Mouse (Mus musculus) olfactory bulb, adult 2 months (tissue): Measurements from ENCODE around the gene Cyp2f2. TPM values are rescaled to one million over a fixed set of nuclear protein-coding genes. Genes with fewer than 3 reads are reported as not detected.

Source experiments
- H3K27ac ChIP-seq: fragments of 200-500 bp; 2 replicates; pipeline ENCODE4 v1.5.1; 2012; ENCODE audit warnings: low read depth, low read length; ENCODE audit not compliant: insufficient read depth
- H3K4me1 ChIP-seq: fragments of 200-500 bp; 2 replicates; pipeline ENCODE4 v1.6.1; 2012; ENCODE audit warnings: low read length; ENCODE audit not compliant: control insufficient read depth, insufficient read depth
- H3K4me3 ChIP-seq: fragments of 200-500 bp; 2 replicates; pipeline ENCODE4 v1.5.1; 2012; ENCODE audit warnings: mild to moderate bottlenecking, low read depth, low read length, moderate library complexity; ENCODE audit not compliant: insufficient read depth
- CTCF ChIP-seq: fragments of 200-500 bp; IDR thresholded peaks from 2 replicates; pipeline ENCODE4 v1.5.1; 2012; ENCODE audit warnings: low read depth, mild to moderate bottlenecking, low read length, moderate library complexity; ENCODE audit not compliant: insufficient read depth
- POLR2A ChIP-seq: fragments of 200-500 bp; IDR thresholded peaks from 2 replicates; pipeline ENCODE4 v1.6.1; 2012; ENCODE audit warnings: mild to moderate bottlenecking, low read depth, low read length, moderate library complexity; ENCODE audit not compliant: insufficient read depth
- WGBS: fragments of 180-500 bp; shearing (Covaris S2); methylation state at CpG from one replicate; pipeline ENCODE4 v1.1.7; 2018; 5-methylcytosine and 5-hydroxymethylcytosine counted together
- polyA plus RNA-seq: library from polyadenylated mRNA; stranded (reverse); fragments of >200 nt; gene quantifications from 2 replicates; pipeline ENCODE4 v1.2.4, GENCODE M21; 2012; ENCODE audit warnings: low replicate concordance; ENCODE audit not compliant: missing spikeins, insufficient read depth, insufficient read length

Gene Cyp2f2
- polyA plus RNA-seq, 1 experiment = not detected

DNA sequence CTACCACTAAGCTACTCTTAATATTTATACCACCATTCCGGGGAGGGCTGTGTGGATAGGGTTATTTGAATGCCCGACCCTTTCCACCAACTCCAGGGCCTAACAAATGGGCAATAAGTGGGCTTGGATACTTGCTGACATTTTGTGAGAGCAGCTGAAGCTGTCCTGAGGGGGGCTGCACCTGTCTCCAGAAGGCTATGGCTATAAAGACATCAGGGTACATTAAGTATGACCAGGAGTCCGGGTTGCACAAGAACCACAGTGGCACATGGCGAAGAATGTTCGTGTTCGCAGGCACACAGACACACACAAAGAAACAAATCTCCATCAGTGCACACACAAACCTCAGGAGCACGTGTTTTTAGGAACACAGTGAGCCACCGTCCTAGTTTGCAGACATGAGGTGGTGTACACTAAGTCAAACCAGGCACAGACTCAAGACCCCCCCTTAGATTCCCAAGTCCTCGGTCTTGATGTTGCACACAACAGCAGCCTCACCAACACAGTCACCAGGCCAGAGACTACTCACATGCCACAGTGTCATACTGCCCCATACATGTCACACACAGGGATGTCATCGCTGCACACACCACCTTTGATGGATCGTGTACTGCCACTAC is 47.9 kb downstream of the Cyp2f2 start:
- H3K27ac ChIP-seq = peak overlapping the region; percentile 88
- H3K4me1 ChIP-seq = peaks cover 34% of the 10 kb centered on the region
- peak overlapping the region; percentile 96; the same call in 1 of the 2 replicates for H3K4me3 ChIP-seq
- WGBS = 58% methylated on average over 11 of the region's 11 CpGs
- TF ChIP-seq CTCF = no peak
- no peak for TF ChIP-seq POLR2A

DNA sequence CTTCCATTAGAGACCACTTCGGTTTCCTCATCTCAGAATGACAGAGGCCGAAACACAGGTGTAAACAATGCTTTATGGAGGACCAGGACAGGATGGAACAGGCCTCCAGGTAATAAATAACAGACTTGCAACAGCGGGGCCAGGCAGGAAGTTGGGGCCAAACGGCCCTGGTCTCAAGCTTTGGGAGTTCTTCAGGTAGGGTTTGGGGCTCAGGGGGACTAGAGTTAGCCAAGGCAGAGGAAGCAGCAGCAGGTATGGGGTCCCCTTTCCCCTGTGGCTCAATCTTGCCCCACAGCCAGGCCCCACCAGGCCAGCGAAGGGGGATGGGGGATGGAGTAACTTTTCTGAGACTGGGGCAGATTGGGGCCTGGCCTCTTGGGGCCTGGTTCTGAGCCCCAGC is 48.7 kb downstream of the Cyp2f2 start:
- 95% methylated on average over 5 of the region's 5 CpGs for whole genome bisulfite sequencing
- Histone ChIP-seq H3K4me3 (no peak overlapping the region), H3K27ac (no peak overlapping the region), H3K4me1 (peaks cover 27% of the 10 kb centered on the region)
- TF ChIP-seq POLR2A (no peak), CTCF (no peak)

DNA sequence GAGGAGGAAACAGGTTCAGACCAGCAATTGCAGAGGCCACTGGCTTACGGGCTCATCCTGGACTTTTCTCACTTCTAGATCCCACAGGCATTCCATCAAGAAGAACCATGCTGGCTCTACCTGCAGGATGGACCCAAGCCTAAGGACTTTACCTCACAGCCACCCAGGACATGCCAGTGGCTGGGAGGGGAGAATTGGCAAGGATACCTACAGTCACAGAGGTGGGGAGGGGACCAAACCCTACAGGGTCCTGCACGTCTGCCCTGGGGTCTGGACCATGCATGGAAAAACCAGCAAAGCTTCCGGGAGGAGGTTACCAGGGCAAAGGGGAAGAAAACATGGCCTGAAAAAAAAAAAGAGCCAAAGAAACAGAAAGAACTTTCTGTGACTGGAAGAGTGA is 51.3 kb downstream of the Cyp2f2 start:
- peaks cover 6% of the 10 kb centered on the region; the same call in 1 of the 2 replicates for H3K4me1 ChIP-seq
- 94% methylated on average over 3 of the region's 3 CpGs for WGBS
- TF ChIP-seq POLR2A (no peak), CTCF (no peak)
- no peak overlapping the region for H3K4me3 ChIP-seq
- no peak overlapping the region for H3K27ac ChIP-seq

DNA sequence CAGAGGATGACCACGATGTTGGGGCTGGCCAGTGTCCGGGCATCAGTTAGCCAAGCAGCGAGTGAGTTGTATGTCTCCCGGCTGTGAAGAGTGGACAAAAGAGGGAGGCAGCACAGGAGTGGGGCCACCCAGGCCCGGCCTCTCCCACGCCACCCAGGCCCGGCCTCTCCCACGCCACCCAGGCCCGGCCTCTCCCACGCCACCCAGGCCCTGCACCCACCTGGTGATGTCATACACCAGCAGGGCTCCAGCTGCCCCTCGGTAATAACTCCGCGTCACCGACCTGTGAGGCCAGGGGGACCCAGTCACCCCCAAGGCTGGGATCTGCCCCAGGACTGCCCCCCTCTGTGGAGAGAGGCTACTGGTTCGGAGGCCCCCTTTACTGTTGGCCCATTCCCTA is 54.8 kb downstream of the Cyp2f2 start:
- 90% methylated on average over 15 of the region's 15 CpGs for WGBS
- no peak for TF ChIP-seq POLR2A
- no peak for TF ChIP-seq CTCF

DNA sequence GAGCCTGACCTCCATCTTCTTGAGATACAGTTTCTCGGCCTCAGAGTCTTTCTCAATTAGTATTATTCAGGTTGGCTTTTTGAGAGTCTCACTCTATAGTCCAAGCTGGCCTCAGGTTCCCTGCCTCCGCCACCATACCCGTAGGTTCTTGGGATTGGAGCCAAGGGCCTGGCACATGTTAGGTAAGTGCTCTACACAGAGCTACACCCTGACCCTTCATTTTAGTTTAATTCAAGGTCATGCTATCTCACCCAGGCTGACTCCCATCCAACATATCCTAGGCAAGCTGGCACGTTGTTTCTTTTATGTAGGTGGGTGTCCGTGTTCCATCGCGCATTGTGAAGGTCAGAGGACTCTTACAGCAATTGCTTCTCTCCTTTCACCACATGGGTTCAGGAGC is 55.2 kb downstream of the Cyp2f2 start:
- Histone ChIP-seq H3K4me3 (no peak overlapping the region), H3K4me1 (no peaks in the 10 kb centered on the region), H3K27ac (no peak overlapping the region)
- no peak for TF ChIP-seq POLR2A
- no peak for TF ChIP-seq CTCF
- WGBS = 91% methylated on average over 7 of the region's 7 CpGs

More for the DNA sequence above, 54.8 kb downstream of the Cyp2f2 start:
- H3K27ac ChIP-seq = no peak overlapping the region
- no peaks in the 10 kb centered on the region for H3K4me1 ChIP-seq
- no peak overlapping the region for H3K4me3 ChIP-seq

DNA sequence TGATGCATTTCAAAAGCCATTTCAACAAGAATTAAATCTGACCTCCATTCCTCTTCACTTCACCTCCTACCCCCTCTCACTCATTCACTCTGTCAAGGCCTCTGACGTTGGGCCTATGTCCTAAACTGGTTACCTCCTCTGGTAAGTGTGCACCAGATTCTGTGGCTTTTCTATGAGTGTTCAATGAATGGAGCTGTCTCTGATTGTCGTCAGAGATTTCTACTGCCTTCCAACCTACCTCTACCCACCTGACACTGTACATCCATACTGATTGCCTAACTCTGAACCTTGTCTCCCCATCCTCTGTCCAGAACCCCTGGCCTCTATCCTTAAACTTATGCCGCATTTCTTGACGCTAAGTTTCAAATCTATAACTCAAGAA is 58.2 kb downstream of the Cyp2f2 start:
- TF ChIP-seq POLR2A = no peak
- no peak for TF ChIP-seq CTCF
- WGBS = 11% methylated on average over 4 of the region's 4 CpGs
- Histone ChIP-seq H3K4me3 (peak overlapping the region; percentile 69), H3K4me1 (no peaks in the 10 kb centered on the region), H3K27ac (peak overlapping the region; percentile 71)

DNA sequence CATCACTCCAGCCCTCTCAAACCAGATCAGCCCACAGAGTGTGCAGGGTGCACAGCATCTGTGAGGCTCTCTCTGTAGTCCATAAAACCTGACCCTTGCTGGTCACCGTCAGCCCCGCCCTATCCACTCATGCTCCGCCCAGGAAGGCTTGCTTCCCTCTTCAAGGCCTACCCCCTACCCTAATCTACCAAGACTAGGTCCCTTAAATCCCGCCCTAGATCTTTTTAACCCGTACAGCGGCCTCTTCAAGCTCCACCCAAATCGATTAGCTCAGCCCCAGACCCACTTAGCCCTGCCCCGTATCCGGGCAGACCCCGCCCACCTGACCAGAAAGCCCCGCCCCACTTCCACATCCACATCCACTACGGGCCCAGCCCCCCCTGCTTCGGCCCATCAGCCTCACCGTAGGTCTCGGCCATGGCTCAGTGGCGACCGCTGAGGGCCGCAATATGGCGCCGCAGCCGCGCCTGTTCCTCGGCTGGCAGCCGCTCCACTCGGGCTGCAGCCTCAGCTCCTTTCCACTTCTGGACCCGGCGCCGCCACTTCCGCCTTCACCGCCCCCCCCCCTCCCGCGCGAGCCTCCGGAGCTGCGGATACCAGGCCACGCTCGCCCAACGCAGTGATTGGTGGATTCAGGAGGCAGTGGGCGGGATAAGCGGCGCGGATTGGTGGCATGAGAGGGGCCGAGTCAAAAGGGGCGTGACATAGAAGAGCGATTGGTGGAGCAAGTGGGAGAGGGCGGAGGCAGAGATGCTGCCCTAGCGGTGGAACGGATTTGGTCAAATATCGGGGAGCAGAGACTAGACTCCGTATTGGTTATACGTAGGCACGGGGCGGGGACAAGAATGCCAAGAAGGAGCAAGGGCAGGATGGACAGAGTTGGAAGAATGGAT is 58.9 kb downstream of the Cyp2f2 start, which contains the start of gene Rab4b:
Gene Rab4b (minus strand): TSS at position 573 of the 893 bp plus-strand sequence.
- under 1% methylated on average over 53 of the region's 53 CpGs for WGBS
- peak within 1 kb of the TSS; percentile 69 for H3K4me3 ChIP-seq

DNA sequence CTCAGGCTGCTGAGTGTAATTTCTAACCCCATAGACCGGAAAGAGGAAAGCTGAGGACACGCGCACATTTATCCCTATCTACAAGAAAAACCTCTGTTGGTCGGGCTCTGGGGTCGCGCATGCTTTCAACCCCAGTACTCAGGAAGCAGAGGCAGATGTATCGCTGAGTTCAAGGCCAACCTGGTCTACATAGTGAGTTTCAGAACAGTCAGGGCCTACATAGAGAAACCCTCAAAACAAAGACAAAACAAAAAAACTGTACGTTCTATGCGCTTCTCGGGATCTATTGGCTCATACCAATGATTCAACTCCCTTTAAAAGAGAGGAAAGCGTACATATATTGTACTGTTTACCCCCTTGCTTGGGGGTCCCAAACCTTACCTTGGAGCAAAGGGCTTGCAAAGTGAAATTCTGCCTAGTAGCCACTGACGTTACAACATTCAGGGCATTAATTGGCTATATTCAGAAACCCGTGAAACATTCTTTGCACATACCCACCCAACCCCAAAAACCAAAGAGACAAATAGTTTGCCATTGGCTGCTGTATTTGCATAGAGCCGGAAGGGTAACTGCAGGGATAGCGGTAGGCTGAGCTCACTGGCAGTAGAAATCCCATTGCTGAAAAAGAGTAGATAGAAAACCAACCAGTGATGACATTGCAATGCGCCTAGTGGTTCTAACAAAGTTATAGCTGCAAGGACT is 59.7 kb downstream of the Cyp2f2 start:
- TF ChIP-seq POLR2A = no peak
- no peak for TF ChIP-seq CTCF
- WGBS = 38% methylated on average over 16 of the region's 16 CpGs

More for the DNA sequence above, 58.9 kb downstream of the Cyp2f2 start, which contains the start of gene Rab4b:
- H3K4me1 ChIP-seq = no peaks in the 10 kb centered on the region
- H3K27ac ChIP-seq = peak within 1 kb of the TSS; percentile 85
- TF ChIP-seq CTCF (no peak), POLR2A (peak; percentile 36)

More for the DNA sequence above, 59.7 kb downstream of the Cyp2f2 start:
- H3K27ac ChIP-seq = peak overlapping the region; percentile 85
- peak overlapping the region; percentile 47 for H3K4me3 ChIP-seq
- H3K4me1 ChIP-seq = no peaks in the 10 kb centered on the region
